Mouse (Mus musculus) limb, embryonic 14.5 days (tissue): ENCODE results near the gene Lbh. TPM values are rescaled to one million over a fixed set of nuclear protein-coding genes. Genes with fewer than 3 reads are reported as not detected.
A peak's percentile ranks its signal among the peaks of the same experiment; 100 is the strongest.

Source experiments
- ATAC-seq: fragments of 200-750 bp; cut with Nextera tagmentation; 2 replicates; pipeline ENCODE4 v1.8.0; 2017; ENCODE audit warnings: low read depth, moderate number of reproducible peaks, moderate TSS enrichment; ENCODE audit not compliant: low FRiP score
- DNase-seq: peaks from one replicate; pipeline ENCODE4 v3.0.0-alpha.2; 2015; ENCODE audit warnings: low spot score
- H3K27ac ChIP-seq: fragments of 300-500 bp; sonication (generic); replicated peaks from 2 replicates; pipeline ENCODE4 v1.5.1; 2014; ENCODE audit warnings: low read depth, mild to moderate bottlenecking, low read length, moderate library complexity, mixed read lengths
- H3K27me3 ChIP-seq: fragments of 300-500 bp; sonication (generic); 2 replicates; pipeline ENCODE4 v1.6.1; 2014; ENCODE audit warnings: low read length, mixed read lengths; ENCODE audit not compliant: control insufficient read depth, insufficient read depth
- H3K36me3 ChIP-seq: fragments of 300-500 bp; sonication (generic); 2 replicates; pipeline ENCODE4 v1.6.1; 2014; ENCODE audit warnings: mild to moderate bottlenecking, low read length, moderate library complexity, mixed read lengths; ENCODE audit not compliant: control insufficient read depth, insufficient read depth
- H3K4me1 ChIP-seq: fragments of 300-500 bp; sonication (generic); 2 replicates; pipeline ENCODE4 v1.6.1; 2014; ENCODE audit warnings: antibody characterized with exemption, low read length, mixed read lengths; ENCODE audit not compliant: control insufficient read depth, insufficient read depth
- H3K4me2 ChIP-seq: fragments of 300-500 bp; sonication (generic); replicated peaks from 2 replicates; pipeline ENCODE4 v1.6.1; 2014; ENCODE audit warnings: low read depth, mild to moderate bottlenecking, low read length, moderate library complexity; ENCODE audit not compliant: severe bottlenecking
- H3K4me3 ChIP-seq: fragments of 300-500 bp; sonication (generic); replicated peaks from 2 replicates; pipeline ENCODE4 v1.5.1; 2014; ENCODE audit warnings: low read length
- H3K9ac ChIP-seq: fragments of 300-500 bp; sonication (generic); 2 replicates; pipeline ENCODE4 v1.6.1; 2014; ENCODE audit warnings: mild to moderate bottlenecking, low read depth, low read length, moderate library complexity; ENCODE audit not compliant: severe bottlenecking
- H3K9me3 ChIP-seq: fragments of 300-500 bp; sonication (generic); 2 replicates; pipeline ENCODE4 v1.6.1; 2016; ENCODE audit warnings: low read length; ENCODE audit not compliant: control insufficient read depth
- POLR2A ChIP-seq: fragments of 200-500 bp; IDR thresholded peaks from 2 replicates; pipeline ENCODE4 v1.8.0; 2012; ENCODE audit warnings: inconsistent platforms, mild to moderate bottlenecking, moderate library complexity, borderline replicate concordance; ENCODE audit not compliant: insufficient read depth, insufficient read length; ENCODE audit errors: extremely low read depth
- WGBS: fragments of 180-500 bp; shearing (Covaris S2); extraction: QIAGEN DNeasy Blood & Tissue Kit; methylation state at CpG from one replicate; pipeline ENCODE4 v1.1.7; 2014; 5-methylcytosine and 5-hydroxymethylcytosine counted together
- polyA plus RNA-seq, 2 experiments: library from polyadenylated mRNA; depleted of rRNA in 1 of 2; stranded (reverse) in 1 of 2; unstranded in 1 of 2; fragments of >200 nt; fragmentation: Nextera tagmentation in 1 of 2; extraction: Ambion mirVana in 1 of 2; gene quantifications; 2 replicates each; pipeline versions ENCODE4 v1.2.1 to v1.2.3; 2012 to 2014

The Lbh gene
- polyA plus RNA-seq, 2 experiments = 3.9 to 55.3 TPM

DNA sequence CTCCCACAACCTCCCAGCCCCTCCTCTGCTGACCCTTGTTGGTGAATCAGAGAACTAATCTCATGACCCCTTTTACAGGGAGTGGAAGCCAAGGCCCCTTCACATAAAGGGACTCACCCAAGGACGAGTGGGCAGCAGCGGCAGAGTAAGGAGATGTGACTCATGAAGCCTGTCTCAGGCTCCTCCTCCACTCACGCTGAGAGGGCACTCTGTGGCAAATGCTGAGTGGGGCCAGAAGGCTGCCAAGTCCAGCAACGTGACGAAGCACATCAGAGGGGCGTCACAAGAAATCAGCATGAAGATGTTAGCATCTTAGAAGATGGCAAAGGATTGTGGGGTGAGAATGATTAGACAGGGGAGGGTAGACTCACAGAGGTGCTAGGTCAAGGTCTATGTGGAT lies 64.1 kb downstream of the Lbh start:
- no peaks in the 10 kb centered on the region for H3K9me3 ChIP-seq
- DNase-seq (no peak), ATAC-seq (no peak)
- no peak overlapping the region for H3K9ac ChIP-seq
- 80% methylated on average over 6 of the region's 6 CpGs for WGBS
- H3K4me3 ChIP-seq = no peak overlapping the region
- H3K4me1 ChIP-seq = no peaks in the 10 kb centered on the region
- no peak for TF ChIP-seq POLR2A
- H3K4me2 ChIP-seq = no peak overlapping the region
- H3K36me3 ChIP-seq = no peaks in the 10 kb centered on the region
- H3K27ac ChIP-seq = no peak overlapping the region
- H3K27me3 ChIP-seq = no peaks in the 10 kb centered on the region

DNA sequence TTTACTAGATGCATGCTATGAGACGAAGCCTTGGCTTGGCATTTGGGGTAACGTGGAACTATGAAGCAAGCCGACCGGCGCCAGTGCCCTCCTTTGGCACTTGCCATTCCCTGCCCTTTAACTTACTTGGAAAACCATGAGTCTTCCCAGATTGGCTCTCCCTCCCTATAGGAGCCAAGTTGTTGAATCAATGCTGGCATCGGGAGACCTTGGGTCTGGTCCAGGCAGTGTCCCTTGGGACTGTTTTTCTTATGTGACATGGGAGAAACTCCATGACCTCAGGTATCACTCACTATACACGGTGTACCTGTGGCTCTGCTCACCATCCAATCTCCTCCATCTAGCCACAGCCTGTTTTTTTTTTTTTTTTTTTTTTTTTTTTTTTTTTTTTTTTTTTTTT lies 65.4 kb downstream of the Lbh start:
- no peaks in the 10 kb centered on the region for H3K4me1 ChIP-seq
- H3K9me3 ChIP-seq = no peaks in the 10 kb centered on the region
- H3K27ac ChIP-seq = no peak overlapping the region
- DNase-seq (no peak), ATAC-seq (no peak)
- H3K4me3 ChIP-seq = no peak overlapping the region
- H3K4me2 ChIP-seq = no peak overlapping the region
- H3K9ac ChIP-seq = no peak overlapping the region
- H3K27me3 ChIP-seq = no peaks in the 10 kb centered on the region
- 90% methylated on average over 7 of the region's 7 CpGs for WGBS
- TF ChIP-seq POLR2A = no peak
- H3K36me3 ChIP-seq = no peaks in the 10 kb centered on the region

DNA sequence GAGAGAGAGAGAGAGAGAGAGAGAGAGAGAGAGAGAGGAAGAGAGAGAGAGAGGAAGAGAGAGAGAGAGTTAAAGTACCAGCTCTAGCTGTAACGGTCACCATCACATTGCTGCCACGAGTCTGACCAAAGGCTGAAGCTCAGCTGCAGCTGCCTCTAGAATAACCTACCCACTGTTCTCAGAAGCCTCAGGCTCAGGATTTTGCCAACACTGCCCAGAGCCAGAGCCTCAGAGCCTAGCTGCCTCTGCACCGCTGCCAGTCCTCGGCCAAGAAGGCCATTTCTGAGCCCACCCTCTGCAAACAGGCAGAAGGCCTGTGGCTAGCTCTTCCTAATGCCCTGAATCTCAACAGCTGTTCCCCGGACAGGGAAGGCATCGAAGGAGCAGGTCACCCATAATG lies 70.9 kb downstream of the Lbh start:
- TF ChIP-seq POLR2A = no peak
- H3K9ac ChIP-seq = no peak overlapping the region
- H3K4me1 ChIP-seq = no peaks in the 10 kb centered on the region; the same call in 1 of the 2 replicates
- no peak overlapping the region for H3K4me2 ChIP-seq
- 0 out of 2 replicates have a peak overlapping the region, but pooled peaks have one; percentile 13 for H3K27ac ChIP-seq
- ATAC-seq = no peak
- H3K9me3 ChIP-seq = no peaks in the 10 kb centered on the region
- DNase-seq = no peak
- no peaks in the 10 kb centered on the region for H3K36me3 ChIP-seq
- WGBS = 65% methylated on average over 6 of the region's 6 CpGs
- no peak overlapping the region for H3K4me3 ChIP-seq
- H3K27me3 ChIP-seq = no peaks in the 10 kb centered on the region

Other genes starting within 250 kb of the Lbh start
- gene Ypel5, start 81.9 kb upstream of the Lbh start, polyA plus RNA-seq (2012; rRNA removed) = 16.9 and 21.3 TPM in 2 replicates
- gene Ypel5, start 81.9 kb upstream of the Lbh start, polyA plus RNA-seq (2014; fragmentation: Nextera tagmentation; extraction: Ambion mirVana) = 55.1 and 57.5 TPM in 2 replicates
- 11.0 and 12.1 TPM in 2 replicates for gene Lclat1, start 189.7 kb downstream of the Lbh start, polyA plus RNA-seq (2012; rRNA removed)
- gene Lclat1, start 189.7 kb downstream of the Lbh start, polyA plus RNA-seq (2014; fragmentation: Nextera tagmentation; extraction: Ambion mirVana) = 14.9 and 17.0 TPM in 2 replicates